Comparison of ENCODE assay signal across 9 mouse cellular contexts in the genomic region with DNA sequence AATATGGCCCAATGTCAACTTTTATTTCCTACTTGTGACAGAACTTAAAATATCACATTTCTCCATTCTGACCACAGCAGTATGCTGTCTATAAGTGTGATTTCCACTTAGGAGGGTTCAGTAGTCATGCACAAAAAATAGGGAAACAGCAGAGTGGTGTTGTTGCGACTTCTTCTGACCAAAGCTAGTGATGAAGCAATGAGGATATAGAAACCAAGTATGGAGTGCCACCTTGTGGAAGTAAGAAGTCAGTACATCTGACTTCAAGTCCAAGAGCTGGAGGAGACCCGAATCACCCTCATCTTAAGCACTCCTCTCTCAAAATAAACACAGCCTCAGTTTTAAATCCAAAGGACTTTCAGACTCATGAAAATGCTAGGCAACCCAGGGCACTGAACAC.
DNase-seq lines count a peak whose midpoint lies in the region; ATAC-seq and TF ChIP-seq lines count a peak whose summit lies in the region.
"Had no signal": no experiment of that assay in that cellular context is flagged by ENCODE, and none has a peak within 500 bp of the region (broad histone marks: within the 10 kb centered on the region; RNA-seq: fewer than 3 reads in every experiment).

No protein-coding gene starts in this region.

- TF ChIP-seq EP300 in MEL (IDR thresholded peaks at IDR 0.05; ENCODE audit: low read depth in 1 of 2, low read length in 2 of 2): no peak

- no peak overlapping the region for H3K4me2 ChIP-seq in embryonic facial prominence, embryonic 14.5 days (ENCODE audit: low read depth, low read length)
- H3K4me2 ChIP-seq in midbrain, embryonic 14.5 days (ENCODE audit: low read length): no peak overlapping the region
- no peak overlapping the region for H3K4me2 ChIP-seq in heart, embryonic 11.5 days
- H3K4me2 ChIP-seq: embryonic facial prominence, embryonic 15.5 days had no signal

- H3K79me2 ChIP-seq in MEL (ENCODE audit: control insufficient read depth, insufficient read depth, low read length, poor library complexity): no peaks in the 10 kb centered on the region

- no peaks in the 10 kb centered on the region for H3K36me3 ChIP-seq in MEL (ENCODE audit: control insufficient read depth in 1 of 2, insufficient read depth in 2 of 2, low read length in 2 of 2)
- no peaks in the 10 kb centered on the region for H3K36me3 ChIP-seq in embryonic facial prominence, embryonic 14.5 days (ENCODE audit: control insufficient read depth, insufficient read depth, low read length)
- no peaks in the 10 kb centered on the region for H3K36me3 ChIP-seq in midbrain, embryonic 14.5 days (ENCODE audit: control insufficient read depth, insufficient read depth, low read length)
- no peaks in the 10 kb centered on the region for H3K36me3 ChIP-seq in heart, embryonic 11.5 days (ENCODE audit: control insufficient read depth, insufficient read depth, low read length)
- H3K36me3 ChIP-seq: embryonic facial prominence, embryonic 15.5 days had no signal

- no peaks in the 10 kb centered on the region for H3K27me3 ChIP-seq in MEL (ENCODE audit: control insufficient read depth in 1 of 2, insufficient read depth in 2 of 2, low read length in 2 of 2)
- no peaks in the 10 kb centered on the region for H3K27me3 ChIP-seq in embryonic facial prominence, embryonic 14.5 days (replicated peaks; ENCODE audit: control insufficient read depth, insufficient read depth, low read length)
- no peaks in the 10 kb centered on the region for H3K27me3 ChIP-seq in midbrain, embryonic 14.5 days (ENCODE audit: control insufficient read depth, insufficient read depth, low read length)
- H3K27me3 ChIP-seq in heart, embryonic 11.5 days (ENCODE audit: control insufficient read depth, insufficient read depth, low read length): no peaks in the 10 kb centered on the region
- H3K27me3 ChIP-seq: embryonic facial prominence, embryonic 15.5 days had no signal

- H3K4me3 ChIP-seq in layer of hippocampus, adult 2 months: no peak overlapping the region
- H3K4me3 ChIP-seq in MEL (ENCODE audit: control insufficient read depth in 1 of 2, insufficient read depth in 1 of 2, low read depth in 2 of 2, low read length in 2 of 2): no peak overlapping the region
- no peak overlapping the region for H3K4me3 ChIP-seq in embryonic facial prominence, embryonic 14.5 days (ENCODE audit: low read depth, low read length)
- H3K4me3 ChIP-seq in midbrain, embryonic 14.5 days (replicated peaks; ENCODE audit: low read depth, low read length): no peak overlapping the region
- no peak overlapping the region for H3K4me3 ChIP-seq in heart, embryonic 11.5 days (ENCODE audit: low read depth, low read length)
- H3K4me3 ChIP-seq: embryonic facial prominence, embryonic 15.5 days had no signal

- no peak overlapping the region for H3K27ac ChIP-seq in layer of hippocampus, adult 2 months
- H3K27ac ChIP-seq in MEL (ENCODE audit: control insufficient read depth, low read depth, low read length): no peak overlapping the region
- no peak overlapping the region for H3K27ac ChIP-seq in embryonic facial prominence, embryonic 14.5 days (replicated peaks; ENCODE audit: low read depth, low read length)
- no peak overlapping the region for H3K27ac ChIP-seq in midbrain, embryonic 14.5 days (replicated peaks; ENCODE audit: low read depth, low read length)
- H3K27ac ChIP-seq in heart, embryonic 11.5 days (ENCODE audit: low read depth, low read length): no peak overlapping the region
- H3K27ac ChIP-seq: embryonic facial prominence, embryonic 15.5 days had no signal

- ATAC-seq in embryonic facial prominence, embryonic 14.5 days (ENCODE audit: low read depth): 0 out of 2 replicates have a peak, but pooled peaks have one; percentile 30
- ATAC-seq in midbrain, embryonic 14.5 days (ENCODE audit: low FRiP score, low TSS enrichment): peak; percentile 24; the same call in 1 of the 2 replicates
- ATAC-seq in heart, embryonic 11.5 days (replicated peaks; ENCODE audit: insufficient number of reproducible peaks, low FRiP score, low TSS enrichment): no peak

- WGBS in embryonic facial prominence, embryonic 14.5 days: 20% methylated on average over 2 of the region's 2 CpGs
- 18% methylated on average over 2 of the region's 2 CpGs for WGBS in midbrain, embryonic 14.5 days
- 30% methylated on average over 2 of the region's 2 CpGs for WGBS in heart, embryonic 11.5 days (ENCODE audit: insufficient replicate concordance)

- peak; percentile 93 for TF ChIP-seq CTCF in layer of hippocampus, adult 2 months (conservative IDR thresholded peaks at IDR 0.05)
- peak; percentile 25 to 81 (median 54); a peak in 5 of 6 replicates for TF ChIP-seq CTCF in MEL (IDR thresholded peaks at IDR 0.05 in 2 of 3, conservative IDR thresholded peaks at IDR 0.05 in 1 of 3; ENCODE audit: control insufficient read depth in 1 of 3, insufficient read depth in 1 of 3, low read depth in 2 of 3, low read length in 3 of 3, poor library complexity in 1 of 3, severe bottlenecking in 1 of 3)

- no peak for TF ChIP-seq POLR2A in MEL (IDR thresholded peaks at IDR 0.05; ENCODE audit: control insufficient read depth in 1 of 2, insufficient read depth in 1 of 2, low read depth in 1 of 2, low read length in 2 of 2, poor library complexity in 1 of 2)

- TF ChIP-seq RAD21 in MEL (IDR thresholded peaks at IDR 0.05; ENCODE audit: low read depth, low read length): peak; percentile 76

- DNase-seq in layer of hippocampus, adult 2 months (ENCODE audit: low spot score in 2 of 2): peak in 1 of 2 experiments; percentile 2
- no peak for DNase-seq in layer of hippocampus, adult 9-11 months
- peak; percentile 45 for DNase-seq in MEL (ENCODE audit: low read depth, low spot score)
- peak; percentile 19 for DNase-seq in embryonic facial prominence, embryonic 14.5 days (ENCODE audit: low spot score)
- peak; percentile 69 for DNase-seq in midbrain, embryonic 14.5 days
- no peak for DNase-seq in heart, adult 8-10 months (ENCODE audit: low spot score)
- DNase-seq in adrenal gland, postnatal 25 days: no peak

- no peaks in the 10 kb centered on the region for H3K9me3 ChIP-seq in MEL (replicated peaks; ENCODE audit: insufficient read depth, low read length)
- no peaks in the 10 kb centered on the region for H3K9me3 ChIP-seq in embryonic facial prominence, embryonic 14.5 days (ENCODE audit: control insufficient read depth, low read length)
- H3K9me3 ChIP-seq in midbrain, embryonic 14.5 days (ENCODE audit: control insufficient read depth, low read length): no peaks in the 10 kb centered on the region
- H3K9me3 ChIP-seq in heart, embryonic 11.5 days (replicated peaks; ENCODE audit: control insufficient read depth, low read length): no peaks in the 10 kb centered on the region
- H3K9me3 ChIP-seq: embryonic facial prominence, embryonic 15.5 days had no signal

- no peaks in the 10 kb centered on the region for H3K4me1 ChIP-seq in MEL (ENCODE audit: control insufficient read depth in 1 of 2, insufficient read depth in 2 of 2, low read length in 2 of 2)
- H3K4me1 ChIP-seq in embryonic facial prominence, embryonic 14.5 days (ENCODE audit: control insufficient read depth, insufficient read depth, low read length): no peaks in the 10 kb centered on the region
- H3K4me1 ChIP-seq in midbrain, embryonic 14.5 days (ENCODE audit: control insufficient read depth, insufficient read depth, low read length): no peaks in the 10 kb centered on the region
- no peaks in the 10 kb centered on the region for H3K4me1 ChIP-seq in heart, embryonic 11.5 days (ENCODE audit: control insufficient read depth, insufficient read depth, low read length)
- H3K4me1 ChIP-seq: embryonic facial prominence, embryonic 15.5 days had no signal

- H3K9ac ChIP-seq in MEL (ENCODE audit: control insufficient read depth, low read depth, low read length, poor library complexity, severe bottlenecking): no peak overlapping the region
- no peak overlapping the region for H3K9ac ChIP-seq in embryonic facial prominence, embryonic 14.5 days (ENCODE audit: low read depth, low read length)
- no peak overlapping the region for H3K9ac ChIP-seq in midbrain, embryonic 14.5 days (replicated peaks; ENCODE audit: low read length)
- no peak overlapping the region for H3K9ac ChIP-seq in heart, embryonic 11.5 days (ENCODE audit: low read depth, low read length)
- H3K9ac ChIP-seq: embryonic facial prominence, embryonic 15.5 days had no signal

TF ChIP-seq in MEL, 35 proteins besides CTCF, POLR2A, EP300 and RAD21:
- TF ChIP-seq CHD1 (IDR thresholded peaks at IDR 0.05; ENCODE audit: low read depth, low read length) (no peak), SMC3 (IDR thresholded peaks at IDR 0.05; ENCODE audit: low read depth, low read length) (peak; percentile 73), ZC3H11A (IDR thresholded peaks at IDR 0.05; ENCODE audit: low read depth, low read length) (peak; percentile 35; the same call in 1 of the 2 replicates)

Comparison
In these comparisons a context has a peak if more than half of its experiments do, and no peak if none do; other contexts are left out.
1. DNase-seq: peak in MEL (single experiment), embryonic facial prominence, embryonic 14.5 days (single experiment) and midbrain, embryonic 14.5 days (single experiment); none in layer of hippocampus, adult 9-11 months (single experiment), heart, adult 8-10 months (single experiment) and adrenal gland, postnatal 25 days (single experiment).